Mouse (Mus musculus) left cerebral cortex, postnatal 10 days (tissue): ENCODE measurements around the gene Slc25a36. TPM values are rescaled to one million over a fixed set of nuclear protein-coding genes. Genes with fewer than 3 reads are reported as not detected.

Source experiments
- DNase-seq, 2 experiments: peaks; one replicate each; pipeline ENCODE4 v3.0.0; 2021 to 2022; ENCODE audit warnings: low spot score in 2 of 2, mixed read lengths in 1 of 2; ENCODE audit errors: extremely low spot score in 1 of 2
- intact Hi-C: fragments of 180-260 bp; cut with DNase I; formaldehyde crosslinking; loops from one replicate; pipeline ENCODE4 v1.15.1; 2025
- total RNA-seq, 2 experiments: library from RNA; stranded (reverse); gene quantifications; 2 replicates each; pipeline ENCODE4 v1.2.3; 2021

The Slc25a36 gene
- 100 to 1,000 TPM in 1 of 2 experiments, 10 to 100 TPM in 1; 98.8 to 100 TPM for total RNA-seq

DNA sequence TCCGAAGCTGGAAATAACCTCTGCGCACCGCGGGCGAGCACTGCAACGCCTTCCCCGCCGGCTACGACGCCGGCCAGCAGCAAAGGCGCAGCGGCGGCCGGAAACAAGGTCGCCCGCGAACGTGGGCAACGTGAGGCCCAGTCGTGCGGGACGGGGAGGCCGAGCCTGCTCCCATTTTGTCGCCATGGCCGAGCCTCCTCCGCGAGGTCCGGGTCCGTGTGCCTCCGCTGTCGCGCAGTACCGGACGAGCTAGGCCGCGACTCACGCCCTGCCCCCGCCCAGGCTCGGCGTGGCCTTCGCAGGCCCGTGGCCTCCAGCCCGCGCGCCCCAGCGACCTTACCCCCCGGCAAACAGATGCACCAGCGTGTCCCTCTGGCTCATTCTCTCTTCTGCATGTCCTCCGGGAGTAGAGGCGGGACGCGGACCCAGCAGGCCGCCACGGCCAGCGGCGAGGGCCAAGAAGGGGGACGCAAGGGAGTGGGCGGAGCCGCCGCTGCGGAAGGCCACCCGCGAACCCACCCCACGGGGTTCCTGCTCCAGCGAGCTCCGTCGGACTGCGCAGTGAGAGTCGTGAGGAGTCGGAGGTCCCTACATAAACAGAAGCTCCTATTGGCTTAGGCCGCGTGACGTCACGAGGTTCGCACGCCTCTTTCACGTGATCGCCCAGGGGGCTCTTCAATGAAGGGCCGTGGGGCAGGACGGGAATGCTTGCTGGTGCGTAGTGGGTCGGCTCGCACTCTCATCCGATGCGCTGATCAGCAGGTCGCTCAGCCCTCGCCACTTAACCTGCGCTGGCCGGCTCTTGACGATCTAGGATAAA lies at the start of gene Slc25a36:
TSS of gene Slc25a36 (minus strand) at position 587 of the 820 bp plus-strand sequence.
- intact Hi-C loops, result no loop called here
- DNase-seq, result peak; percentile 97

DNA sequence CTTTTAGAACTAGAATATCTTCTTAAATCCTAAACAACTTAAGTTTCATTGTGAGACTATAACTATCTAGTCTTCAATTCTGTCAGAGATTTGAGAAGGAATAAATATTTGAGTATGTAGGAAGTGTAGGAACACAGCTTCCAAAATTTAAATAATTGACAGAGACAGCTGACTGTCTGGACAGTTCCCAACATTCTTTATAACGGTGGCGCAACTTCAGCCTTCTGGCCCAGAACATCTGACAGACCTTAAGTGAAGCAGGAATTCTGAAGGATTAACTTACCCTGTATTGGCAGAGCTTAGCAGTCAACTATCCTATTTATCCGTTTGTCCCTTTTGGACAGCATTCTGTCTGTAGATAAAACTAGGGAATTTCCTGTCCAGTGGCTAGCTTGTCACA lies 47.5 kb upstream of the Slc25a36 start:
- intact Hi-C loops, result no loop called here
- no peak for DNase-seq

DNA sequence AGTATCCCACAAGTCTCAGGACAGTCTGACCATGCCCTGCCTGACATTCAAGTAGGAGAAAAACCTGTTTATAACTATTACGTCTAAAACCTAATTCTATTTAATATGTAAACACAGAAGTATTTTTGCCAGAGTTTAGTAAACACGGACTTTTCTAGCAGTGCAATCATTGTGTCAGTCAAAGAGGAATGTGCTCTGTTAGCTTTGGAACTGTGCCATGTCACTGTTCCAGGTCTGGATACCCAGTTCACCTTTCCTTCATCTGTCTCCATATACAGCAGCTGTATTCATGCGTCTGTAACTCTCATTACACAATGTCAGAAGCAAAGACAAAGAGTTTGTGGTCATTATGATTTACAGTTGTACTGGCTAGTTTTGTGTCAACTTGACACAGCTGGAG lies 45.0 kb upstream of the Slc25a36 start:
- intact Hi-C loops, result no loop called here
- DNase-seq, result no peak

DNA sequence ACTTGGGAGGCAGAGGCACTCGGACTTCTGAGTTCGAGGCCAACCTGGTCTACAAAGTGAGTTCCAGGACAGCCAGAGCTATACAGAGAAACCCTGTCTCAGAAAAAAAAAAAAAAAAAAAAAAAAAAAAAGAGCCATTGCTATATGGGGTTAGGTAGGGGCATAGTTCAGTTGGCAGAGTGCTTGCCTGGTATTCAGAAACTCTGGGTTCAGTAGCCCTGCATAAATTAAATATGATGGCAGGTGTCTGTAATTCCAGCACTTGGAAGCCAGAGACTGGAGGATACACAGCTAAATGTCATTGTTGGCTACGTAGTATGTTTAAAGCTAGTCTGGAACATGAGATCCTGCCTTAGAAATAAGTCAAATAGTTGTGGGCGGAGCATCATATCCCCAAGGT lies 44.0 kb upstream of the Slc25a36 start:
- no peak for DNase-seq
- intact Hi-C loops, result no loop called here

- intact Hi-C loops, result no loop called here
- DNase-seq, result no peak
Observed at GRCm38 (mm10) chr9:97153006-97153405, 42.0 kb upstream of the Slc25a36 start.

DNA sequence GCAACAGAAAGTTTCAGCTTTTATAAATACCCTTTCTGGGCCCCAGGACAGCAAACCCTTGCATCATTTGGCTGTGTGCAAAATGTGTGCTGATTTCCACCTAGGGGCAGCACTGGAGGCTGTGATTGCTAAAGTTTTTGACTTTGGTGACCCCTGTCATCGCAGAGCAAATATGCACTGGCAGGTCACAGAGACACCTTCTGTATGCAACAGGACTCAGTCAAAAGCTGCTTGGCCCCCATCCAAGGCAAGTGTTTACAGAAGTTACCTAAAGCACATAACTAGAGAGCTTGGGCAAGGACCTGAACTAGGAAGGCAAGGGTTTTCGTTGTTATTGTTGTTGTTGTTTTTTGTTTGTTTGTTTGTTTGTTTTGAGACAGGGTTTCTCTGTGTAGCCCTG lies 36.3 kb upstream of the Slc25a36 start:
- intact Hi-C loops, result no loop called here
- DNase-seq, result no peak

- intact Hi-C loops, result no loop called here
- no peak for DNase-seq
Observed at GRCm38 (mm10) chr9:97145351-97145750, 34.4 kb upstream of the Slc25a36 start.

DNA sequence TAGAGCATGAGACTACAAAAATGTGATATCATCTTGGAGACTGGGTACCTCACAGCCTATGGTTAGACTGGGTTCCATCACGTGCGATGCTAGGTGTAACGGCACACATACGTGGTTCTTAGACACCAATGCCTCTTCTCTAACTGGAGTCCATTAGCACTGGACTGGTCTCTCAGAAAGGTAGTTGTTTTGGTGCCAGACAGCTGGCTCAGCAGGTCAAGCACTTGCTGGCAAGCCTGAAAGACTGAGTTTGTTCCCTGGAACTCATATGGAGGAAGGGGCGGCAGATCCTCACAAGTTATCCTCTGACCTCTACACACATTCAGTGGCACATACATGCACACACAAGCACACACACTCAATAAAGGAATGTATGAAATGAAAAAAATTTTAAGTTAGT lies 32.5 kb upstream of the Slc25a36 start:
- intact Hi-C loops, result no loop called here

GRCm38 (mm10) chr9:97142558-97142957 lies 31.6 kb upstream of the Slc25a36 start:
- intact Hi-C loops, result no loop called here

More for the DNA sequence above, 32.5 kb upstream of the Slc25a36 start:
- DNase-seq, result no peak

GRCm38 (mm10) chr9:97141723-97142122 lies 30.8 kb upstream of the Slc25a36 start:
- intact Hi-C loops, result no loop called here
- no peak for DNase-seq

More at GRCm38 (mm10) chr9:97142558-97142957, 31.6 kb upstream of the Slc25a36 start:
- DNase-seq, result no peak

DNA sequence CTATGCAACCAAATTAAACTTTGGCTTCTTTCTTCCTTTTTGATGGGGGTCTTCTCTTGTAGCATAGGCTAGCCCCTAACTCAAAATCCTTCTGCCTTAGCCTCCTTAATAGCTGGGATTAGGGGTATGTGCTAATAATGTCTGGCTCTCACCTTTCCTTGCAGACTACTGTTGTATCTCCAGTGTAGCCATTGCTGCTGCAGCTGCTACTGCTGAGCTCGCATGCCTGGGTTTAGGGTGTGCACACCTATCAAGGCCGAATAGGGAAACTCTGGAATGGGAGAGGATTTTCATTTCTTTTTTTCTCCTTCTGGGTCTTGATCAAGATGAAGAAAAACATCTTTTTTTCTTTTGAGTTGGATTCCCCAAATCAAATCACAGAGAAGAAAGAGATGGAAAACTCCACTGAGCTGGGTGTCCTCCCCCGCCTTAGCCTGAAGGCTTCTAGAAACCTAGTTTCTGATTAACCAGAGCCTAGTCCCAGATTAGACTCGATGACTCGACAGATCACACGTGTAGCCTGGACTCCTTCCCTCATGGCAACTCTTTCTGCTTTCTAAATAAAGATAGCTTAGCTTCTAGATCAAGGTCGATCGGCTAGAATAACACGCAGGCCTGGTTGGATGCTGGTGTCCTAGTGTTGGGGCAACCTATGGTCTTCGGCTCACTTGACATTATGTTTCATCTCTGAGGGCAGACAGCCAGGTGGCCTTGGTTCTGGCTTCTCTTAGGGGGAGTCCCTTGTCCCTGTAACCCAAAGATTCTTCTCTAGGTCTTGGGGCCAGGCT lies 29.4 kb upstream of the Slc25a36 start:
- intact Hi-C loops, result no loop called here
- no peak for DNase-seq

- no peak for DNase-seq
- intact Hi-C loops, result no loop called here
Observed at GRCm38 (mm10) chr9:97137678-97138077, 26.7 kb upstream of the Slc25a36 start.

- DNase-seq, result no peak
- intact Hi-C loops, result no loop called here
Observed at GRCm38 (mm10) chr9:97137116-97137515, 26.2 kb upstream of the Slc25a36 start.

GRCm38 (mm10) chr9:97135866-97136265 lies 24.9 kb upstream of the Slc25a36 start:
- intact Hi-C loops, result no loop called here
- DNase-seq, result no peak

GRCm38 (mm10) chr9:97133178-97133577 lies 22.2 kb upstream of the Slc25a36 start:
- DNase-seq, result no peak
- intact Hi-C loops, result no loop called here

DNA sequence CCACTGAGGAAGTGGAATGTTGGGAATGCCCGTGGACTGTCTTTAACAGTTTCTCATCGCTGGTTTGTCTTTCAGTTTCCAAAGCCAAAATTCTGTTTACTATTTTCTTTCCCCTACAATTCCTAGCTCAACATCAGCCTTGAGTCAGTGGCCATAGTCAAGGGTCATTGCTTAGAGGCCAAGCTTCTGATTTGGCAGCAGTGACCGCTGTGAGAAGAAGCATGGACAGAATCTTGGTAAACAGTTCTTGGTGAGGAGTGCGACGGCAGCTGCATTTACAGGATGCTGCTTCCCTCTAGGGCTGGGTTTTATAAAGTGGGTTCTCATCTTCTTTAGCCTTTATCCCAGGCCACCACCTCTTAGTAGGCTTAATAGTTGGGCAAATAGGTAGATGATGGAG lies 19.0 kb upstream of the Slc25a36 start:
- intact Hi-C loops, result no loop called here
- no peak for DNase-seq

GRCm38 (mm10) chr9:97123934-97124692 lies 13.2 kb upstream of the Slc25a36 start:
- intact Hi-C loops, result no loop called here
- DNase-seq, result no peak

- intact Hi-C loops, result no loop called here
- DNase-seq, result no peak
Observed at GRCm38 (mm10) chr9:97121432-97121831, 10.5 kb upstream of the Slc25a36 start.

GRCm38 (mm10) chr9:97114271-97114670 lies 3.3 kb upstream of the Slc25a36 start:
- DNase-seq, result no peak
- intact Hi-C loops, result no loop called here
